In the genomic region with DNA sequence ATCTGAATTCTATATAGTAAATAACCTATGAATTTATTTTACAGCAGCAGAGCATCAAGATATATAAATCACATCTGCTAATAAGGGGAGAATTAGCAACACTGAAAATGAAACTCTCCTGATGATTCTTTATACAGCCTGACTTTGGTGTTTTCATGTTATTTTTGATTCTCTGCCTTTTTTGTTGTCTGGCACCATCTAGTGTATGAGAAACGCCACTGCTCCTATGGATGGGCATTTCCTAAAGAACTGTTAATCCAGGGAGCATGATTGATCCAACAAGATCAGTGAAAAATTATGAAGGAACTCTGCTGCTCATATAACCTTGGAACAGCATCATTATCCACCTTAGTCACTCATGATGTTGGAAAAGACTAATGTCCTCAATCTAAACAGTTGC, we compare ENCODE assay signal across 10 mouse cellular contexts. TPM values are rescaled to one million over a fixed set of nuclear protein-coding genes. Genes with fewer than 3 reads are reported as not detected.
DNase-seq lines count a peak whose midpoint lies in the region; ATAC-seq and TF ChIP-seq lines count a peak whose summit lies in the region.
"Had no signal": no experiment of that assay in that cellular context is flagged by ENCODE, and none has a peak within 500 bp of the region (broad histone marks: within the 10 kb centered on the region; RNA-seq: fewer than 3 reads in every experiment).

No protein-coding gene starts in this region.

- ATAC-seq in kidney, embryonic 16.5 days (ENCODE audit: low FRiP score, low TSS enrichment), result no peak
- ATAC-seq in G1E (ENCODE audit: extremely low read depth, insufficient number of reproducible peaks, low FRiP score, poor library complexity, severe bottlenecking), result peak; percentile 28; the same call in 1 of the 2 replicates
- no peak for ATAC-seq in stomach, postnatal 0 days (ENCODE audit: low FRiP score, low TSS enrichment)

- TF ChIP-seq EP300 in stomach, postnatal 0 days (optimal IDR thresholded peaks at IDR 0.05), result no peak

- no peaks in the 10 kb centered on the region for H3K4me1 ChIP-seq in kidney, embryonic 16.5 days (ENCODE audit: insufficient read depth, low read length)
- H3K4me1 ChIP-seq in G1E (ENCODE audit: insufficient read depth, low read depth, low read length), result no peaks in the 10 kb centered on the region
- no peaks in the 10 kb centered on the region for H3K4me1 ChIP-seq in stomach, postnatal 0 days (replicated peaks; ENCODE audit: control insufficient read depth, insufficient read depth)
- H3K4me1 ChIP-seq: embryonic facial prominence, embryonic 13.5 days; liver, embryonic 13.5 days had no signal

- H3K9me3 ChIP-seq in kidney, embryonic 16.5 days (ENCODE audit: low read length), result no peaks in the 10 kb centered on the region
- H3K9me3 ChIP-seq in G1E (replicated peaks), result no peaks in the 10 kb centered on the region
- no peaks in the 10 kb centered on the region for H3K9me3 ChIP-seq in stomach, postnatal 0 days (ENCODE audit: control insufficient read depth, low read length)
- H3K9me3 ChIP-seq: embryonic facial prominence, embryonic 13.5 days; liver, embryonic 13.5 days had no signal

- 3% methylated on average over 1 of the region's 1 CpGs for WGBS in kidney, embryonic 16.5 days
- 0% methylated on average over 1 of the region's 1 CpGs for WGBS in stomach, postnatal 0 days

- H3K27me3 ChIP-seq in kidney, embryonic 16.5 days (ENCODE audit: insufficient read depth, low read length), result no peaks in the 10 kb centered on the region
- no peaks in the 10 kb centered on the region for H3K27me3 ChIP-seq in G1E (ENCODE audit: insufficient read depth, low read length)
- no peaks in the 10 kb centered on the region for H3K27me3 ChIP-seq in stomach, postnatal 0 days (ENCODE audit: control insufficient read depth, insufficient read depth, low read length)
- H3K27me3 ChIP-seq: embryonic facial prominence, embryonic 13.5 days; liver, embryonic 13.5 days had no signal

- DNase-seq in kidney, adult 11 months, result peak; percentile 12
- DNase-seq in G1E (ENCODE audit: low spot score), result no peak
- DNase-seq in embryo, embryonic 10 days (ENCODE audit: low spot score), result peak; percentile 53
- peak; percentile 36 for DNase-seq in induced T-regulatory cell, adult 2 months (ENCODE audit: low read depth)
- peak; percentile 7 for DNase-seq in lung, postnatal 25 days (ENCODE audit: low spot score)
- no peak for DNase-seq in stomach, postnatal 0 days (ENCODE audit: low spot score)
- DNase-seq in thymus, postnatal 10 days (ENCODE audit: low spot score in 2 of 2), result no peak
- DNase-seq: liver, embryonic 13.5 days had no signal

- no peak overlapping the region for H3K4me2 ChIP-seq in kidney, embryonic 16.5 days (replicated peaks; ENCODE audit: low read depth, low read length)
- H3K4me2 ChIP-seq in stomach, postnatal 0 days (replicated peaks; ENCODE audit: low read depth), result no peak overlapping the region
- H3K4me2 ChIP-seq: embryonic facial prominence, embryonic 13.5 days; liver, embryonic 13.5 days had no signal

- H3K27ac ChIP-seq in kidney, embryonic 16.5 days (ENCODE audit: low read length), result no peak overlapping the region
- no peak overlapping the region for H3K27ac ChIP-seq in stomach, postnatal 0 days (replicated peaks)
- H3K27ac ChIP-seq: embryonic facial prominence, embryonic 13.5 days; liver, embryonic 13.5 days had no signal

- H3K4me3 ChIP-seq in kidney, embryonic 16.5 days (ENCODE audit: low read length), result no peak overlapping the region
- H3K4me3 ChIP-seq in G1E (ENCODE audit: low read depth, low read length), result no peak overlapping the region
- H3K4me3 ChIP-seq in stomach, postnatal 0 days (ENCODE audit: low read depth, low read length), result no peak overlapping the region
- H3K4me3 ChIP-seq: embryonic facial prominence, embryonic 13.5 days; liver, embryonic 13.5 days had no signal

- peak; percentile 31; the same call in 1 of the 2 replicates for TF ChIP-seq CTCF in G1E (IDR thresholded peaks at IDR 0.05; ENCODE audit: low read depth, low read length)
- peak; percentile 93 for TF ChIP-seq CTCF in stomach, postnatal 0 days (IDR thresholded peaks at IDR 0.05; ENCODE audit: low read depth)

- H3K36me3 ChIP-seq in kidney, embryonic 16.5 days (ENCODE audit: insufficient read depth, low read length), result no peaks in the 10 kb centered on the region
- H3K36me3 ChIP-seq in G1E (replicated peaks), result no peaks in the 10 kb centered on the region
- no peaks in the 10 kb centered on the region for H3K36me3 ChIP-seq in stomach, postnatal 0 days (ENCODE audit: control insufficient read depth, insufficient read depth, low read length)
- H3K36me3 ChIP-seq: embryonic facial prominence, embryonic 13.5 days; liver, embryonic 13.5 days had no signal

- no peak overlapping the region for H3K9ac ChIP-seq in kidney, embryonic 16.5 days (replicated peaks; ENCODE audit: low read length)
- H3K9ac ChIP-seq in stomach, postnatal 0 days (ENCODE audit: low read length), result no peak overlapping the region
- H3K9ac ChIP-seq: embryonic facial prominence, embryonic 13.5 days; liver, embryonic 13.5 days had no signal

RNA-seq across cellular contexts. Expression of gene Herc3, which starts 59.3 kb away (rescaled TPM):
- polyA plus RNA-seq in kidney, embryonic 16.5 days (2015; fragmentation: Nextera tagmentation; extraction: Ambion mirVana), result 7.2 and 10.1 TPM in 2 replicates
- total RNA-seq in G1E (2014; fragmentation: Nextera tagmentation), result 0.53 and 0.68 TPM in 2 replicates
- total RNA-seq in G1E (2017), result 4.0 and 5.8 TPM in 2 replicates
- polyA plus RNA-seq in G1E (2012), result 0.26 and 0.35 TPM in 2 replicates
- polyA plus RNA-seq in stomach, postnatal 0 days (2015; fragmentation: Nextera tagmentation; extraction: Ambion mirVana), result 11.0 and 13.1 TPM in 2 replicates

Comparison
In these comparisons a context has a peak if more than half of its experiments do, and no peak if none do; other contexts are left out.
1. DNase-seq: peak in kidney, adult 11 months (single experiment), embryo, embryonic 10 days (single experiment), induced T-regulatory cell, adult 2 months (single experiment) and lung, postnatal 25 days (single experiment); none in G1E (single experiment), stomach, postnatal 0 days (single experiment) and thymus, postnatal 10 days (0 of 2).